ENCODE assay signal across 14 mouse cellular contexts in the genomic region with DNA sequence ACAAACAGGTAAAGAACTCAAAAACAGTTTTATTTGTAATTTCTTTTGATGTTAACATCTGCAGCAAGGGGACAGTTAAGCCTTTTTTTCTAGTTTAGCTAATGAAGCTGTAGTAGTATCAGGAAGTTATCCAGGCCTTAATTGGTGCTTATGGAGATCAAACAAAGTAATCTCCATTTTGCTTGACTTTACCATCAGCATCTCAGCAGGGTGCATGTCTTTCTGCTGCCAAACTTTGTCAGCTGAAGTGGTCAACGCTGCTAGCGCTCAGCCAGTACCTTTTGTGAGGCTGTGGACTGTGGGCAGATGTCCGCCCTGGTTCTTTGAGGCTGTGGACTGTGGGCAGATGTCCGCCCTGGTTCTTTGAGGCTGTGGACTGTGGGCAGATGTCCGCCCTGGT.
"Had no signal": no experiment of that assay in that cellular context is flagged by ENCODE, and none has a peak within 500 bp of the region (broad histone marks: within the 10 kb centered on the region; RNA-seq: fewer than 3 reads in every experiment).

No protein-coding gene starts in this region.

- DNase-seq: gastrocnemius, adult 2 months; gastrocnemius, postnatal 10 days; gastrocnemius, postnatal 25 days; heart, adult 2 months; heart, postnatal 14 days; heart, postnatal 36 days; kidney, adult 11 months; kidney, adult 2 months; kidney, adult 9 months; kidney, postnatal 14 days; kidney, postnatal 36 days; layer of hippocampus, adult 9-11 months; liver; liver, embryonic 13.5 days had no signal
